19 mouse cellular contexts compared by ENCODE assay signal in the genomic region with DNA sequence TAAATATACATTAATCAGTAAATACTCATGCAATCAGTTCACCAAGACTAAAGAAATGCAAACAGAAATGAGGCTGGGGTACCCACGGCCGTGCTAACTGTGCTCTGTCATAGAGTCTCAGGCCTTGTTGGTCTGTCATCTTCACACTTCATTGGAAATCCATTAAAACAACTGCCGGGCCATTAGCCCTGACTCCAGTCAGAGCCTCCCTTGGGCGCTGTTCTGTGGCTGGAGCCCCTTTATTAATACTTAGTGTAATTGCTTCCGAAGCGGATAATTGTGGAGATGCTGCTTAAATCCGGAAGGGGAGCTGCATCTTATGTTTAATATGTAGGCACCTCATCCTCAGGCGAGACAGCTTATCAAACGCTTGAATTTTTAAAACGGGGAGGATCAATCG.
A peak's percentile ranks its signal among the peaks of the same experiment; 100 is the strongest.
DNase-seq lines count a peak whose midpoint lies in the region; ATAC-seq and TF ChIP-seq lines count a peak whose summit lies in the region.
"Had no signal": no experiment of that assay in that cellular context is flagged by ENCODE, and none has a peak within 500 bp of the region (broad histone marks: within the 10 kb centered on the region; RNA-seq: fewer than 3 reads in every experiment).

No protein-coding gene starts in this region.

- DNase-seq in midbrain, embryonic 14.5 days = peak; percentile 61
- peak; percentile 53 for DNase-seq in brain, embryonic 14.5 days (ENCODE audit: low read depth)
- DNase-seq in lung, postnatal 25 days (ENCODE audit: low spot score) = no peak
- DNase-seq in left cerebral cortex, adult 11 months (ENCODE audit: low spot score) = no peak
- DNase-seq: adrenal gland, postnatal 14 days; cerebellum, adult 18-20 months; cerebellum, adult 9-11 months; cerebellum, postnatal 36 days; gastrocnemius, postnatal 10 days; heart, adult 18-20 months; heart, postnatal 10 days; heart, postnatal 4 days had no signal

- H3K9me3 ChIP-seq in midbrain, embryonic 14.5 days (ENCODE audit: control insufficient read depth, low read length) = no peaks in the 10 kb centered on the region
- no peaks in the 10 kb centered on the region for H3K9me3 ChIP-seq in midbrain, embryonic 16.5 days (replicated peaks; ENCODE audit: control insufficient read depth, low read length, poor library complexity, severe bottlenecking)
- no peaks in the 10 kb centered on the region for H3K9me3 ChIP-seq in hindbrain, embryonic 13.5 days
- no peaks in the 10 kb centered on the region for H3K9me3 ChIP-seq in neural tube, embryonic 14.5 days (ENCODE audit: control insufficient read depth, low read length)
- H3K9me3 ChIP-seq: heart, embryonic 10.5 days had no signal

- H3K27ac ChIP-seq in midbrain, embryonic 14.5 days (replicated peaks; ENCODE audit: low read depth, low read length) = no peak overlapping the region
- no peak overlapping the region for H3K27ac ChIP-seq in midbrain, embryonic 16.5 days (ENCODE audit: low read length)
- H3K27ac ChIP-seq in hindbrain, embryonic 13.5 days = peak overlapping the region; percentile 48; the same call in 1 of the 2 replicates
- H3K27ac ChIP-seq in neural tube, embryonic 14.5 days (ENCODE audit: low read depth, low read length) = no peak overlapping the region
- H3K27ac ChIP-seq: heart, embryonic 10.5 days had no signal

- no peak for ATAC-seq in midbrain, embryonic 14.5 days (ENCODE audit: low FRiP score, low TSS enrichment)
- ATAC-seq in midbrain, embryonic 16.5 days = no peak
- 0 out of 2 replicates have a peak, but pooled peaks have one; percentile 50 for ATAC-seq in hindbrain, embryonic 13.5 days (ENCODE audit: low FRiP score)
- peak; percentile 79 for ATAC-seq in neural tube, embryonic 14.5 days (ENCODE audit: low read depth)
- ATAC-seq: activated CD4-positive, CD25-positive, alpha-beta regulatory T cell, adult 4 months; forebrain, embryonic 14.5 days; Patski had no signal

- WGBS in midbrain, embryonic 14.5 days = 46% methylated on average over 11 of the region's 11 CpGs
- WGBS in midbrain, embryonic 16.5 days = 39% methylated on average over 11 of the region's 11 CpGs
- 48% methylated on average over 11 of the region's 11 CpGs for WGBS in hindbrain, embryonic 13.5 days
- 34% methylated on average over 11 of the region's 11 CpGs for WGBS in neural tube, embryonic 14.5 days

- H3K36me3 ChIP-seq in midbrain, embryonic 14.5 days (ENCODE audit: control insufficient read depth, insufficient read depth, low read length) = no peaks in the 10 kb centered on the region
- no peaks in the 10 kb centered on the region for H3K36me3 ChIP-seq in midbrain, embryonic 16.5 days (ENCODE audit: control insufficient read depth, insufficient read depth, low read length)
- H3K36me3 ChIP-seq in hindbrain, embryonic 13.5 days = no peaks in the 10 kb centered on the region
- H3K36me3 ChIP-seq in neural tube, embryonic 14.5 days (ENCODE audit: control insufficient read depth, insufficient read depth, low read length) = no peaks in the 10 kb centered on the region
- H3K36me3 ChIP-seq: heart, embryonic 10.5 days had no signal

- H3K4me2 ChIP-seq in midbrain, embryonic 14.5 days (ENCODE audit: low read length) = no peak overlapping the region
- no peak overlapping the region for H3K4me2 ChIP-seq in midbrain, embryonic 16.5 days (ENCODE audit: low read length)
- H3K4me2 ChIP-seq in hindbrain, embryonic 13.5 days = no peak overlapping the region
- H3K4me2 ChIP-seq in neural tube, embryonic 14.5 days (ENCODE audit: low read depth, low read length) = no peak overlapping the region

- H3K9ac ChIP-seq in midbrain, embryonic 14.5 days (replicated peaks; ENCODE audit: low read length) = no peak overlapping the region
- H3K9ac ChIP-seq in midbrain, embryonic 16.5 days (ENCODE audit: low read depth, low read length) = no peak overlapping the region
- H3K9ac ChIP-seq in hindbrain, embryonic 13.5 days = no peak overlapping the region
- no peak overlapping the region for H3K9ac ChIP-seq in neural tube, embryonic 14.5 days (replicated peaks; ENCODE audit: low read depth, low read length)

- no peaks in the 10 kb centered on the region for H3K27me3 ChIP-seq in midbrain, embryonic 14.5 days (ENCODE audit: control insufficient read depth, insufficient read depth, low read length)
- no peaks in the 10 kb centered on the region for H3K27me3 ChIP-seq in midbrain, embryonic 16.5 days (ENCODE audit: control insufficient read depth, insufficient read depth, low read depth, low read length)
- H3K27me3 ChIP-seq in hindbrain, embryonic 13.5 days = no peaks in the 10 kb centered on the region
- H3K27me3 ChIP-seq in neural tube, embryonic 14.5 days (ENCODE audit: control insufficient read depth, insufficient read depth, low read length) = no peaks in the 10 kb centered on the region

- no peak for TF ChIP-seq CTCF in brain, embryonic 14.5 days (IDR thresholded peaks at IDR 0.05; ENCODE audit: borderline replicate concordance, extremely low read depth, insufficient read depth, insufficient read length)

- H3K4me3 ChIP-seq in midbrain, embryonic 14.5 days (replicated peaks; ENCODE audit: low read depth, low read length) = no peak overlapping the region
- no peak overlapping the region for H3K4me3 ChIP-seq in midbrain, embryonic 16.5 days (ENCODE audit: low read depth, low read length)
- no peak overlapping the region for H3K4me3 ChIP-seq in hindbrain, embryonic 13.5 days
- H3K4me3 ChIP-seq in neural tube, embryonic 14.5 days (ENCODE audit: low read depth, low read length) = no peak overlapping the region
- H3K4me3 ChIP-seq: heart, embryonic 10.5 days had no signal

- TF ChIP-seq POLR2A in brain, embryonic 14.5 days (IDR thresholded peaks at IDR 0.05; ENCODE audit: borderline replicate concordance, extremely low read depth, insufficient read depth, insufficient read length, poor library complexity, severe bottlenecking) = no peak

- H3K4me1 ChIP-seq in midbrain, embryonic 14.5 days (ENCODE audit: control insufficient read depth, insufficient read depth, low read length) = peaks cover 3% of the 10 kb centered on the region
- peaks cover 11% of the 10 kb centered on the region; the same call in 1 of the 2 replicates for H3K4me1 ChIP-seq in midbrain, embryonic 16.5 days (ENCODE audit: control insufficient read depth, insufficient read depth, low read length)
- peaks cover 30% of the 10 kb centered on the region for H3K4me1 ChIP-seq in hindbrain, embryonic 13.5 days (replicated peaks)
- peaks cover 14% of the 10 kb centered on the region; the same call in 1 of the 2 replicates for H3K4me1 ChIP-seq in neural tube, embryonic 14.5 days (ENCODE audit: control insufficient read depth, insufficient read depth, low read length)

Comparison
In these comparisons a context has a peak if more than half of its experiments do, and no peak if none do; other contexts are left out.
1. ATAC-seq: peak in hindbrain, embryonic 13.5 days (single experiment) and neural tube, embryonic 14.5 days (single experiment); none in midbrain, embryonic 14.5 days (single experiment) and midbrain, embryonic 16.5 days (single experiment).
2. DNase-seq: peak in midbrain, embryonic 14.5 days (single experiment) and brain, embryonic 14.5 days (single experiment); none in lung, postnatal 25 days (single experiment) and left cerebral cortex, adult 11 months (single experiment).